Mouse (Mus musculus) lung, embryonic 16.5 days (tissue): ENCODE results near the gene Utp18. TPM values are rescaled to one million over a fixed set of nuclear protein-coding genes. Genes with fewer than 3 reads are reported as not detected.

Source experiments
- ATAC-seq: fragments of 200-750 bp; cut with Nextera tagmentation; 2 replicates; pipeline ENCODE4 v1.8.0; 2017; ENCODE audit warnings: low read depth, mild to moderate bottlenecking, moderate library complexity
- H3K27ac ChIP-seq: fragments of 300-500 bp; sonication (generic); 2 replicates; pipeline ENCODE4 v1.5.1; 2014; ENCODE audit warnings: mild to moderate bottlenecking, control low read depth, low read length
- H3K27me3 ChIP-seq: fragments of 300-500 bp; sonication (generic); 2 replicates; pipeline ENCODE4 v1.6.1; 2014; ENCODE audit warnings: low read depth, low read length, mixed read lengths; ENCODE audit not compliant: control insufficient read depth, insufficient read depth
- H3K36me3 ChIP-seq: fragments of 300-500 bp; sonication (generic); 2 replicates; pipeline ENCODE4 v1.6.1; 2014; ENCODE audit warnings: low read length; ENCODE audit not compliant: control insufficient read depth, insufficient read depth
- H3K4me1 ChIP-seq: fragments of 300-500 bp; sonication (generic); replicated peaks from 2 replicates; pipeline ENCODE4 v1.6.1; 2014; ENCODE audit warnings: low read length, mixed read lengths; ENCODE audit not compliant: control insufficient read depth, insufficient read depth
- H3K4me2 ChIP-seq: fragments of 300-500 bp; sonication (generic); 2 replicates; pipeline ENCODE4 v1.6.1; 2014; ENCODE audit warnings: low read depth, low read length, control low read depth
- H3K4me3 ChIP-seq: fragments of 300-500 bp; sonication (generic); 2 replicates; pipeline ENCODE4 v1.5.1; 2014; ENCODE audit warnings: mild to moderate bottlenecking, low read length, control low read depth
- H3K9ac ChIP-seq: fragments of 300-500 bp; sonication (generic); 2 replicates; pipeline ENCODE4 v1.6.1; 2014; ENCODE audit warnings: low read length, control low read depth
- H3K9me3 ChIP-seq: fragments of 300-500 bp; sonication (generic); 2 replicates; pipeline ENCODE4 v1.6.1; 2016; ENCODE audit warnings: low read length; ENCODE audit not compliant: control insufficient read depth
- WGBS: fragments of 180-500 bp; shearing (Covaris S2); extraction: QIAGEN DNeasy Blood & Tissue Kit; methylation state at CpG from one replicate; pipeline ENCODE4 v1.1.7; 2014; 5-methylcytosine and 5-hydroxymethylcytosine counted together
- polyA plus RNA-seq: library from polyadenylated mRNA; unstranded; fragments of >200 nt; fragmentation: Nextera tagmentation; extraction: Ambion mirVana; gene quantifications from 2 replicates; pipeline ENCODE4 v1.2.1, GENCODE M21; 2015

The Utp18 gene
- polyA plus RNA-seq, 1 experiment from 2014 or later = 18.8 TPM

GRCm38 (mm10) chr11:93812125-93812868 is 73.3 kb downstream of the Utp18 start:
- no peak overlapping the region for H3K4me2 ChIP-seq
- no peaks in the 10 kb centered on the region; the same call in 1 of the 2 replicates for H3K27me3 ChIP-seq
- no peaks in the 10 kb centered on the region for H3K4me1 ChIP-seq
- H3K36me3 ChIP-seq = no peaks in the 10 kb centered on the region
- no peak overlapping the region for H3K4me3 ChIP-seq
- no peak for ATAC-seq
- 29% methylated on average over 11 of the region's 11 CpGs for WGBS
- no peaks in the 10 kb centered on the region for H3K9me3 ChIP-seq
- H3K27ac ChIP-seq = no peak overlapping the region
- no peak overlapping the region for H3K9ac ChIP-seq

Other genes with a start within 250 kb of the Utp18 start
- 22.6 and 24.7 TPM in 2 replicates for gene Mbtd1, start 86 bp upstream of the Utp18 start, polyA plus RNA-seq
- gene Nme2, start 70.5 kb upstream of the Utp18 start, polyA plus RNA-seq = 250 and 276 TPM in 2 replicates
- gene Gm20390, start 82.5 kb upstream of the Utp18 start, polyA plus RNA-seq = 289 and 314 TPM in 2 replicates
- gene Nme1, start 82.8 kb upstream of the Utp18 start, polyA plus RNA-seq = 100 and 105 TPM in 2 replicates
- 35.0 and 36.2 TPM in 2 replicates for gene Spag9, start 110.3 kb upstream of the Utp18 start, polyA plus RNA-seq